Mouse (Mus musculus) erythroid progenitor cell, adult 5-6 weeks (primary cell): ENCODE measurements at regions not wholly inside any gene's neighbourhood (a gene's known extent, or its start where the extent isn't known, plus 50 kb on each side); places are given as distances from the start of the nearest gene placed in this dataset.
A peak's percentile ranks its signal among the peaks of the same experiment; 100 is the strongest.
"Not testable (repeated sequence)": the region's sequence is repeated elsewhere in the genome, so short reads cannot be mapped to it uniquely, and the experiment has no call there.

Experiments used
- ATAC-seq: replicated peaks from 2 replicates; pipeline ENCODE4 v1.8.0; 2016; ENCODE audit warnings: moderate number of reproducible peaks, mild to moderate bottlenecking, moderate TSS enrichment, inconsistent platforms; ENCODE audit not compliant: poor library complexity, low FRiP score, severe bottlenecking

DNA sequence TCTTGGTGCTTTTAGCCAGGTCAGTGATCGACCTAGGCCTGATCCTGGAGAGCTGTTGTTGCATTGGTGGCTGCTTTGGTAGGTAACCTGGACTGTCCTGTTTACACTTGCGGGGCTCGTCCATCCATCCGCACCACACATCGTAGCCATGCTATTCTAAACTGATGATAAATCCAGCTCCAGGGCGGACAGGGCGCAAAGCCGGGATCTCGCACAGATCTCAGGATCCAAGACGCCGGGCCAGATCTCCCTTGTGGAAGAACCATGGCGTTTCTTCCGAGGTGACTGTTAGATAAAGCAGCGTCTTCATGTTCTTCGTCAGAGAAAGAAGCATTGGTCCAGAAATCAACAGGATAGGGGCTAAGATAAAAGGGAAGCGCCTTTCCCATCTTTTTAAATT is 115.6 kb downstream of the Sec16b start:
- not testable (repeated sequence) for ATAC-seq

DNA sequence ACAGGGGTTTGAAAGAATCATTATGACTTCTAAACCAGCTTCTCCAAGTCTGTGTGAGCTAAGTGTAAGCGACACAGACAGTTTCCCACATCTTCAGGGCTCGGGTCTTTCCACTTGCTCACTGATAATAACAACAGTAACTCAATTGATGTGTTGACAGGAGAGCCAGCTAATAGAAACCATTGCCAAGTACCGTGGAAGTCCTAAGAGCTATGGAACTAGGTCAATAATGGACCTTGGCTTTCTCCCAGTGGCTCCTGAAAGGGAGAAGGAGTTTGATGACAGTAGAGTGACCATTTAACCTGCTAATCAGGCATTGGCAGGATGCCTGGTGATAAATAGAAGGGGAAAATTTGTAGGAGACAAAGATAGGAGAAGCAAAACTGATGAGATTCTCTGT is 126.1 kb downstream of the Sec16b start:
- ATAC-seq = no peak

DNA sequence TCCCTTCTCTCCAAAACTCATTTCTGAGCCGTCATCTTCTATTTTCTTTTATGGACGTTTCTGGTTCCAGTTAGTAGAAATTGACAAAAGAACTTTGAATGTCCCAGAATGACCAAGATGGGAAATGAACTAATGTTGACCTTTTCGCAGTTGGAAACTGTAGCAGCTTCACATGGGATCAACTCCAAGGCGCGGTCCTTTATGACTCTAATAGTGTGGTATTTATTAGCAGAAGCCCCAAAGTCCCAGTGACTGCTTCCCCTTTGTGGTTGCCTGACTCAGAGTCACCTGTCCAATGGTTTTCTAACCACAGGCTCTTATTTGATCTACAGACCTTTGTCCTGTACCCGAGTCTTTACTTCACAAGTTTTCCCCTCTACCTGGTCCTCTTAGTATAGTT is 126.9 kb downstream of the Sec16b start:
- ATAC-seq = no peak

DNA sequence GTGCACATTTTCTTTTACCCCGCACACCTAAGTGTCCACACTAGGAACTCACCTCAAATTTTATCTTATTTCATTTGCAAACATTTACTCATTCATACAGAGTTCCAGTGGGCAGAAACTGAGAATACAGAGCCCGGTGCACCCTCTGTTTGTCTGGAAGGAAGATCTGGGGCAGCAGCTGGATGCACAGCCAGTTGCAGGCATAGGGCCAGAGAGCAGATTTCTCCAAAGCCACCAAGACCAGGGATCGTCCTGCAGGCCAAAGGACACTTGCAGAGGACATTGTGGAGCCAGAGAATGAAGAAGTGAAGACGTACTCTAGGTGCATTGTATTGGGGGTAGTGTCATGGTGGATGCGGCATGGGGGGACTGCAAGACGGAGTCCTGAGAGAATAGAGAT is 129.2 kb downstream of the Sec16b start:
- no peak for ATAC-seq

DNA sequence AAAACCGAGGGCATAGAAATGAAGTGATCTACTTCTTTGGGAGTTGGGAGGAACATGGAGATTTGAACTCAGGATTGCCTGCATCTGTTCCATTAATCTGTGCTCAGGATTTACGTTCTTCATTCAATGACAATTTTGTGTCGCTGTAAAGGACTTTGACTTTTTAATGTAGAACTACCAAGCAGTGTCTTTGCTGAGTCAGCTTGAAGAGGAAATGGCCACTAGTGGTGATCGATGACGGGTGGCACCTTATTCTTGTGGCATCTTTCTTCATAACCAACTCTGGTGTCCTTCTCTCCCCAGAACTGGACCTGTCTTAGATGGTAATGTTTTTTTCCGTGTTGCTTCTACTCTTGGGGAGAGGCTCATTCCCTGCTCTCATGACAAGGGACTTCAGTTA is 137.0 kb downstream of the Sec16b start:
- no peak for ATAC-seq

DNA sequence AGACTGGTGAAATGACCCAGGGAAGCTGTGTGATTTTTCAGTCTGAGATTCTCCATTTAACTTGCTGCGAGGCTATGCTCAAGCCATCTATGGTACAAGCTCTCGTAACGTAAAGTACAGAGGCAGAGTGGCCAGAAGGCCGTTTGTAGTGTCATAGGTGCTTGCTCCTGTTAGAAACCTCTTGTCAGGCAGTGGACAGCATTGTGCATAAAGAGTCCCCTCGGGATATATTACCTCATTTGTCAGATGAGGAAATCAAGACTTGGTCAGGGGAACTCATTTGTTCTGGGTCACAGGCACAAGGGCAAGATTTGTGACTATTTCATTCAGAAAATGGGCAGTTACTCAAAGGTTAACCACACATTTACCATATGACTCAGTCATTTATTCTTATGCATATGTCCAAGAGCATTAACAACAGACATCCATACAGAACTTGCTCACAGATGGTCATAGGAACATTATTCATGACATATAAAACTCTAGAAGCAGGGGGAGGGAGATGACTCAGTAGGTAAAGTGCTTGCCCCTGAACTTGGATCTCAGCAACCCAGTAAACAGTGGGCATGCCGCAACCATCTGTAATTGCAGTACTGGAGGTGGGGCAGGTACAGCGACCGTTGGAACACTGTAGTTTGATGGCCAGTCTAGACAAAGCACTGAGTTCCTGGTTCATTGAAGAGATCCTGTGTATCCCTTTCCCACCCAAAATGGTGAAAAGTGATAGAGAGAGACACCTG is 139.3 kb downstream of the Sec16b start:
- ATAC-seq = no peak

DNA sequence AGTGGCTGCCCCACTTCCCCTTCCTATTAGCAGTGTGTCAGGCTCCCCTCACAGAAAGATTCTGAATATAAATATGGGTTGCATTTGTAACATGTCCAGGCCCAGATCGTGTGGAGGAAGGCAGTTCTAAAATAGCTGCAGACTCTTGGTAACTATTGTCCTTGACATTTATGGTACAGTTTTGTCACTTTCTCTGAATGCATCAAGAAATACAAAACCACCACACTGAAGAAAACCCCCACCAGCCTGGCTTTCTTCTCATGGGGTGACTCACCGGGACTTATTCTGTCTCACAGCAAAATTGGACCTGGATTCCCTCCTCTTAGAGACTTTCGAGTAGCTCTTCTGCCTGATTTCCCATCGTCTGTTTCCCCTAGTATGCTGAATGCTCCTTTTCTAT is 148.9 kb downstream of the Sec16b start:
- no peak for ATAC-seq

DNA sequence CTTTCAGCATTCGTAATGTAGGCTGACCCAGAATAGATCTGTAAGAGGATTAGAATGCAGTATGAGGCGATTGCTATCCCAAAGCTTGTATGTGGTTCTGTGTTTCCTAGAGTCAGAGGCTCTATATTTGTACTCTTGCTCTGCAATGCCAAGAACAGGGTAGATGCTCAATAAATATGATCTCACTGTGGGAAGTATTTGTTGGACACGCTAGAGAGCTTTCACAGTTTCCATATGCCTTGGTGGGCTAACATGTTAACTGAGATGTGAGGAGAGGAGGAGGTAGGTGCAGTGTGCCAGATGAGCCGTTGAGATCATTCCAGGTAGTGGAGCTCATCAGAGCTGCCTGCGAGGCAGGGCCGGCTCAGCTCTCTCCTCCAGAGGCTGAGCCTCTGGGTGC is 163.1 kb downstream of the Sec16b start:
- ATAC-seq = no peak

DNA sequence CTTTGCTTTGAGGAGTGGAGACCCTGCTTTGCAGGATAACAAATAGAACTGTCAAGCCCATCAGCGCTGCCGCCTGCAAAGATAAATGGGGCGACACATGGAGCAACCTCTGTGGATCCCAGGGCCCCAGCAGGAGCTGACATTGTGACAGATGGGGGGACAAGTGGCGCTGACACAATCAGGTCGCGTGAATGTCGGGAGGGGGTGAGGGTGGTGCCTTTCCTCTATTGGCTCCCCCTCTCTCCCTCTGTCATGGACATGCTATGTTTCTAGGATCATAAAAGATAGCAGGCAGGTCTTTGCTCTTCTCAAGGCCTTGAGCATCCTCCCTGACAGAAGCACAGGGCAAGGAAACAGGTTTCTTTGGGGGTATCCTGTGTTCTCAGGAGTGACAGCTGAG is 177.8 kb downstream of the Sec16b start:
- ATAC-seq = no peak

DNA sequence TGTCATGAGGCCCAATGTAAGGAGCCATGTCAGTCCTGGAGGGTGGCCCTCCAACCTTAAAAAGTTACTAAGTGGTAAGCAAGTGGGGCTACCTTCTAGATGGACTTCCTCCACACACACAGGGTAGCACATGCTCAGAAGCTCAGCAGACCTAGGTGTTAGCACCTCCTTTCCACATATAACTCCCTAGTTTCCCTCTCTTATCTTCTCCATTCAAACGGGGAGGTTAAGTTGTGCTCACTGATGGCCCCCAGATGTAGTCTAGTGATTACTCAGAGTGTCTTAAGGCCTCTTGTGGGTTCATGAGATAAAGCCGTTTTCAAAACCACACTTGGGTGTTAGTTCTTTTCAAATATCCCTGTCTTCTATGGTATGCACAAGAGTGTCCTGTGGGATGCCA is 188.7 kb downstream of the Sec16b start:
- peak; percentile 91 for ATAC-seq

DNA sequence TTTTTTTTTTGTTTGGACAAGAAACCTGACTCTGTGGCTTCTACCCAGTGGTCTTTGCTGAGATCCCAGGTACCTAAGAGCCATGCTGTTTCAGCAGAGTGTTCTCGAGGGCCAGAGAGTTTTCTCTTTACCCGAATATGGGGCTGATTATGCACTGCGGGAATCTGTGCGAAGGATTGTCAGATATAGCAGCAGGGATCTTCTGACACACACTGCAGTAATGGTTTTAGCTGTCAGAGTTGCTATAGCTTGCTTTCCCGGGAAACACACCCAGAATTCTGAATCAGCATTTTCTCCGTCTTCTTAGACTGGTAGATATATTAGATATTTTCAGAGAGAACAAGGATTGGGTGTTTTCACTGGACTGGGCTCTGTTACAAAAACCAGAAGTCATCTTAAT is 197.1 kb downstream of the Sec16b start:
- ATAC-seq = no peak

DNA sequence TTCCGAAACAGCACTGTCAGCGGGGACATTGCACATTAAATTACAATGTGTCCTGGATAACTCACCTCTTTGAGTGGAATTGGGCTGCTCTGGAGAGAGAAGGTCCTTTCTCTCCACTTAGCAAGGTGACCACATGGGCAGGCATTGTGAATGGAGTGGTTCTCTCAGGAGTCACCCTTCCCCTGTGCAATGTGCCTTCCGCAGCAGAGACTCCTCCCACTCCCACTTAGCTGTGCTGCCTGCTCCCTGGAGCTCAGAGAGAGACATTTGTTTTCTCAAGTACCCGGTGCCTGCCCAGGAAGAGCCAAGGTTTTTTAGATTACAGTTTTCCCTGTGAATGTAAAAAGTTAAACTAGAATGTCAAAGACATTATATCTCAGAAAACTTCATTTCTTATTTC is 198.8 kb downstream of the Sec16b start:
- no peak for ATAC-seq

DNA sequence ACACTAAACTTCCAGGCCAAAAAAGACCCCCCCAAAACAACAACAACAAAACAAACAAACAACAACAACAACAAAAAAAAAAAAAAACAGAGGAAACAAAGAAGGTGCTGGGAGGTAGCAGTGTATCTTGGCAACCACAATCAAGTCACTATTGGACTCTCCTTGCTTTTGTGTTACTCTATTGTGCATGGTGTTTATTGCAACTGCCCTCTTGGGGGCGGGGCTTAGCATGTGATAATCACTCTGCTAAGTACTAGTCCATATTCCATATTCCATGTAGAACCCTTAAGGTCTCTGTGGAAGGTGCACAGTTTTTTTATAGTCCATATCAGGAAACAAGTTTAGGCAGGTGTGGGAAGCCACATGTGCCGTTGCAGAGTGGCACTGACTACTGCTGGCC is 200.7 kb downstream of the Sec16b start:
- ATAC-seq = no peak

DNA sequence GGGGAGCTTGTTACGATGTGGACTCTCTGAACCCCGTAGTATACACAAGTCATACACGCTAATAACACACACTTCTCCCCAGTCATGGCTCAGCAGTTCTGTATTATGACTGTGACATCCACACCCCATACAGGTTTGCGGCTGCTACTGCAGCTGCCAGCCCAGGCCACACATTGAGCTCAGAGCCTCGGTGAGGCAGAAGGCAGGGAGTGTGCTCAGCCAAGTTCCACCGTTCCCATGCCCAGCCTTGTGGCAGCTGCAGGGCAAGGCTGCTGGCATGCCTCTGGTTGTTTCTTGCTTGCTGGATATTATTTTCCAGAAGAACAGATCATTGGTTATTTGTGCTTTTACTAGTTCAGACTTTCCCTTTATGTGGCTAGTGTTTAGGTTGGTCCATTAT is 202.6 kb downstream of the Sec16b start:
- no peak for ATAC-seq

DNA sequence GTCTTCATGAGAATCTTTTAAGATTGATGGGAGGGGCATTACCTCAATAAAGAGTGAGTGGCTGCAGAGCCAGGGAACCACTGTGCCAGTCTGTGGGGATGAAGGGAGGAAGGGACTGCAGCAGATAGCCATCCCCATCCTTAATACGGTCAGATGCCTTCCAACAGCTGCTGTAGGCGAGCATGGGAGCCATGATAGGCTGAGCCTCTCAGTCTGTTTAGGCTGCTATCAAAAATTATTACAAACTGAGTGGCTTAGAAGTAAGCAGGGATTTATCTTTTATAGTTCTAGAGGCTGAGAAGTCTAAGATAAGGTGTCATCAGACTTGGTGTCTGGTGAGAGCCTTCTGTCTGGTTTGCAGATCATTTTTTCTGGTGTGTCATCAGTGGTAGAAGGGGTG is 204.3 kb downstream of the Sec16b start:
- no peak for ATAC-seq

DNA sequence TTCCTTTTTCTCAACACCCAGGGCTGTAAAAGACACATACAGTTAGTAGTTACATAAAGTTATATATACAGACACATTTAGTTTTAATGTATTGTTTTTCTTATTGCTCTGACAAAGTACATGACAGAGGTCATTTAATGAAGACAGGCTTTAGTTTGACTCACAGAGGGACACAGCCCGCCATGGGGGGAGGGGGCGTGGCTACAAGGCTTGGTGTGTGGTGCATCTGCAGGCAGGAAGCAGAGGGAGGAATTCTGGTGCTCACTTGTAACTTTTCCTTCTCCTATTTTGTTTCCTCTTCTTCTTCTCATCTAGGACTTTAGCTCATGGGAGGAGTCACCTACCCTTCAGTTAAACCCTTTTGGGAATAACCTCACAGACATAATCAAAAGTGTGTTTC is 206.0 kb downstream of the Sec16b start:
- no peak for ATAC-seq

DNA sequence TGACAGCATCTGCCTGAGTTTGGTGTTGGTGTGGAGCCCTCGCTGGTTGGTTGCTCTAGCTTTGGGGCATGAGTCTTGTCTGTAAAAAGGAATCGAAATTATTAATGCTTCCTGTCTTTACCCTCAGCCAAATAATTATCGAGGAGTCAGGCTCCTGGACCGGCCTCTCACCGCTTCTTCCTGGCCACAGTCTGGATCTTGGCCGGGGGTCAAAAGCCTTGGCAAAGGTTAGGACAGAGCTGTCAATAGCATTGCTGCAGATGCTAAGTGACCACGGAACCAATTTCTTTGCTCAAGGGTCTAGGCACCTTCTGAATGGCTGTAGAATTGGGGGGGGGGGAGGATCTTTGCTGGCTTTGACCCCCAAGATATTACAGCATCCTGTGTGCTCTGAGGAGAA is 207.3 kb downstream of the Sec16b start:
- no peak for ATAC-seq

DNA sequence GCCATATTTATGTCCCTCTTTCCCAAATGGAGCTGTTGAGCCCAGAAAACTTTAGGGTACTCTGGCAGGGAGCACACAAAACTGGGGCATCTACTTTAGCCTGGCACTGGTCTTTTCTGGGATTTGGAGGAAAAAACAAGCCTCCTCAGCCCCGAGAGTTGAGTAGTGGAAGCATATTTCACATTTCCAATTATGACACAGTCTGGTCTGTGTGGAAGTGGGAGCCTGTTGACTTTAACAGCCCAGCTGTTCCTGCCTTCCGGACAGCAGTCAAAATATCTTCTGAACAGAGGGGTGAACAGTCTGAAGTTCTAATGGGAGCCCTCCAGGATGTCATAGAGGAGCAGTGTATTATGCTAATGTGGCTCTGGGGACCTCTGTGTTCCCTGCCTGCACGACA is 209.1 kb downstream of the Sec16b start:
- no peak for ATAC-seq

DNA sequence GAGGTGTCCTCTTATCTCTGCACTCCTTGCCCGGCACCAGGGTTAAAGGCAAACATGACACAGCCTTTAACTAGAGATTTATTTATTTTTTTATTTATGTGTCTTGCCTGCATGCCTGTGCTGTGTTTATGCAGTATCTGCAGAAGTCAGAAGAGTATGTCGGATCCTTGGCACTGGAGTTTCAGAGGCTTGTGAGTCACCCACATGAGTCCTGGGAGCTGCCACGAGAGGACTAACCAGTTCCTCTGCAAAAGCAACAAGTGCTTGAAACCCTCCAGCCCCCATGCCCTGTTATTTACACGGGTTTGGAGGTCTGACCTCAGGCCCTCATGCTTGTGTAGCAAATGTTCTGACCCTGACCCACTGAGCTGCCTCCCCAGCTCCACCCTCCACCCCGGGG is 210.6 kb downstream of the Sec16b start:
- no peak for ATAC-seq

DNA sequence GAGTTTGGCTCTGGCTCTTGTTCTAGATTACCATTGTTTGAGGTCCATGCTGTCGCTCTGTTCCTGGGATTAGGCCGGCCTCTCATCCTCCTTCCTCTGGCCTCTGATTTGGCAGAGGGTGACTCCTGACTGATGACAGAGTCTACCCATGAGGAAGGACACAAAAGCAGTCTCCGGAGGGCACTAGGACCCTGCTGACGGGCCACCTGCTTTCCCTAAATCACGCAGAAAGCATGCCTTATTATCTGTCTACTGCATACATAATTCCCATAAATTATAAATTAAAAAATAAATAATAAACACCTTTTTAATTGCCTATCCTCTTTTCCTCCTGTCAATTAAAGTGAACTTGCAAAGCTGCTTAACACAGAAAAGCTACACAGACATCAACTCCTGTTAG is 215.4 kb downstream of the Sec16b start:
- no peak for ATAC-seq

DNA sequence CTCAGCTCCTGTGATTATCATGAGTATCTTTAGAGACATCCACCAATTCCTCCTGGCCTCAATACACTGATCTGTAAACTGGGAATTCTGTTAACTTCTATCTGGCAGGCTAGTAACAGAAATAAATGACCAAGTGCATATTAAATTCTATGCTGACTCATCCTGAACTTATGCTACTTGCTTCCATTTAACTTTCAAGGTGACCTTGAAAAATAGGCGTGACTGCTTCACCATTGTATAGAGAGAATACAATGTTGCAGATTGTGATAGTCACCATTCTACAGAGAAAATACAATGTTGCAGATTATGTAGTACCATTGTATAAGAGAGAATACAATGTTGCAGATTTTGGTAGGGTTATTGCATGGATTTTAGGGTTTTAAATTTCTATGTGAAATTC is 224.6 kb downstream of the Sec16b start:
- ATAC-seq = no peak
